Mouse (Mus musculus) hindbrain, embryonic 16.5 days (tissue): ENCODE data around the gene Klra8. TPM values are rescaled to one million over a fixed set of nuclear protein-coding genes. Genes with fewer than 3 reads are reported as not detected.
"Not testable (repeated sequence)": the region's sequence is repeated elsewhere in the genome, so short reads cannot be mapped to it uniquely, and the experiment has no call there.

Source experiments
- ATAC-seq: fragments of 200-750 bp; cut with Nextera tagmentation; 2 replicates; pipeline ENCODE4 v1.8.0; 2017; ENCODE audit warnings: moderate TSS enrichment, moderate library complexity
- H3K27ac ChIP-seq: fragments of 300-500 bp; sonication (generic); 2 replicates; pipeline ENCODE4 v1.5.1; 2014; ENCODE audit warnings: low read depth, mild to moderate bottlenecking, control low read depth, low read length, moderate library complexity
- H3K27me3 ChIP-seq: fragments of 300-500 bp; sonication (generic); replicated peaks from 2 replicates; pipeline ENCODE4 v1.6.1; 2014; ENCODE audit warnings: low read length; ENCODE audit not compliant: control insufficient read depth, insufficient read depth
- H3K36me3 ChIP-seq: fragments of 300-500 bp; sonication (generic); 2 replicates; pipeline ENCODE4 v1.6.1; 2014; ENCODE audit warnings: mild to moderate bottlenecking, low read length, moderate library complexity, mixed read lengths; ENCODE audit not compliant: control insufficient read depth, insufficient read depth
- H3K4me1 ChIP-seq: fragments of 300-500 bp; sonication (generic); 2 replicates; pipeline ENCODE4 v1.6.1; 2014; ENCODE audit warnings: low read depth, low read length; ENCODE audit not compliant: control insufficient read depth, insufficient read depth
- H3K4me2 ChIP-seq: fragments of 300-500 bp; sonication (generic); 2 replicates; pipeline ENCODE4 v1.6.1; 2014; ENCODE audit warnings: mild to moderate bottlenecking, low read length, control low read depth, moderate library complexity
- H3K4me3 ChIP-seq: fragments of 300-500 bp; sonication (generic); 2 replicates; pipeline ENCODE4 v1.5.1; 2014; ENCODE audit warnings: mild to moderate bottlenecking, low read length, control low read depth, moderate library complexity
- H3K9ac ChIP-seq: fragments of 300-500 bp; sonication (generic); 2 replicates; pipeline ENCODE4 v1.6.1; 2014; ENCODE audit warnings: low read depth, mild to moderate bottlenecking, control low read depth, low read length, moderate library complexity
- H3K9me3 ChIP-seq: fragments of 300-500 bp; sonication (generic); 2 replicates; pipeline ENCODE4 v1.6.1; 2014; ENCODE audit warnings: mild to moderate bottlenecking, low read length, moderate library complexity; ENCODE audit not compliant: control insufficient read depth
- WGBS: fragments of 180-500 bp; shearing (Covaris S2); extraction: QIAGEN DNeasy Blood & Tissue Kit; methylation state at CpG from one replicate; pipeline ENCODE4 v1.1.7; 2014; 5-methylcytosine and 5-hydroxymethylcytosine counted together
- polyA plus RNA-seq: library from polyadenylated mRNA; unstranded; fragments of >200 nt; fragmentation: Nextera tagmentation; extraction: Ambion mirVana; gene quantifications from 2 replicates; pipeline ENCODE4 v1.2.1, GENCODE M21; 2015

The Klra8 gene
- polyA plus RNA-seq: not detected in 2 replicates

- H3K9ac ChIP-seq, ATAC-seq, H3K9me3 ChIP-seq, H3K27me3 ChIP-seq, H3K27ac ChIP-seq, H3K4me2 ChIP-seq, H3K4me3 ChIP-seq, H3K4me1 ChIP-seq, H3K36me3 ChIP-seq: not testable (repeated sequence)
- 71% methylated on average over 4 of the region's 4 CpGs for WGBS
These were observed at the start of gene Klra8 for GRCm38 (mm10) chr6:130129798-130130197. TSS of gene Klra8 (minus strand) at chr6:130129898.

GRCm38 (mm10) chr6:130110485-130110884 lies 19.2 kb downstream of the Klra8 start:
- no peak overlapping the region for H3K4me2 ChIP-seq
- no peak for ATAC-seq
- 86% methylated on average over 1 of the region's 1 CpGs for WGBS

GRCm38 (mm10) chr6:130102743-130103142 lies 27.0 kb downstream of the Klra8 start:
- H3K4me3 ChIP-seq, H3K4me2 ChIP-seq, ATAC-seq, H3K4me1 ChIP-seq, H3K9ac ChIP-seq, H3K27ac ChIP-seq, H3K9me3 ChIP-seq, H3K36me3 ChIP-seq, H3K27me3 ChIP-seq: not testable (repeated sequence)
- 90% methylated on average over 3 of the region's 3 CpGs for WGBS

More at GRCm38 (mm10) chr6:130110485-130110884, 19.2 kb downstream of the Klra8 start:
- H3K4me1 ChIP-seq: no peaks in the 10 kb centered on the region
- H3K9me3 ChIP-seq: peaks cover 3% of the 10 kb centered on the region; the same call in 1 of the 2 replicates
- no peak overlapping the region for H3K27ac ChIP-seq
- H3K27me3 ChIP-seq: no peaks in the 10 kb centered on the region
- no peaks in the 10 kb centered on the region for H3K36me3 ChIP-seq
- H3K4me3 ChIP-seq: no peak overlapping the region
- no peak overlapping the region for H3K9ac ChIP-seq

- 78% methylated on average over 5 of the region's 5 CpGs for WGBS
- no peak overlapping the region for H3K27ac ChIP-seq
- H3K27me3 ChIP-seq: no peaks in the 10 kb centered on the region
- no peak overlapping the region for H3K9ac ChIP-seq
- H3K36me3 ChIP-seq: no peaks in the 10 kb centered on the region
- H3K4me1 ChIP-seq: no peaks in the 10 kb centered on the region
- no peaks in the 10 kb centered on the region for H3K9me3 ChIP-seq
- ATAC-seq: no peak
- no peak overlapping the region for H3K4me2 ChIP-seq
- H3K4me3 ChIP-seq: no peak overlapping the region
These were observed 37.3 kb downstream of the Klra8 start for GRCm38 (mm10) chr6:130092336-130092948.

GRCm38 (mm10) chr6:130067171-130067570 lies 62.5 kb downstream of the Klra8 start, which contains the start of gene Klra4:
TSS of gene Klra4 (minus strand) at chr6:130067271.
- not testable (repeated sequence) for H3K9ac ChIP-seq, H3K4me2 ChIP-seq, H3K4me3 ChIP-seq, H3K27ac ChIP-seq, H3K36me3 ChIP-seq, H3K9me3 ChIP-seq, H3K27me3 ChIP-seq, H3K4me1 ChIP-seq, ATAC-seq
- WGBS: 78% methylated on average over 1 of the region's 1 CpGs

Other genes starting within 250 kb of the Klra8 start
- not detected in 2 replicates for gene Klra5, start 212.2 kb downstream of the Klra8 start, polyA plus RNA-seq
- gene Klra6, start 102.9 kb downstream of the Klra8 start, polyA plus RNA-seq: not detected in 2 replicates
- not detected in 2 replicates for gene Klra4, start 62.6 kb downstream of the Klra8 start, polyA plus RNA-seq
- gene Klra9, start 63.2 kb upstream of the Klra8 start, polyA plus RNA-seq: not detected in 2 replicates
- not detected in 2 replicates for gene Klra7, start 103.4 kb upstream of the Klra8 start, polyA plus RNA-seq
- gene Klra10, start 152.0 kb upstream of the Klra8 start, polyA plus RNA-seq: not detected in 2 replicates
- not detected in 2 replicates for gene Klra3, start 207.7 kb upstream of the Klra8 start, polyA plus RNA-seq